Comparison of ENCODE assay signal across 8 mouse cellular contexts in the genomic region with DNA sequence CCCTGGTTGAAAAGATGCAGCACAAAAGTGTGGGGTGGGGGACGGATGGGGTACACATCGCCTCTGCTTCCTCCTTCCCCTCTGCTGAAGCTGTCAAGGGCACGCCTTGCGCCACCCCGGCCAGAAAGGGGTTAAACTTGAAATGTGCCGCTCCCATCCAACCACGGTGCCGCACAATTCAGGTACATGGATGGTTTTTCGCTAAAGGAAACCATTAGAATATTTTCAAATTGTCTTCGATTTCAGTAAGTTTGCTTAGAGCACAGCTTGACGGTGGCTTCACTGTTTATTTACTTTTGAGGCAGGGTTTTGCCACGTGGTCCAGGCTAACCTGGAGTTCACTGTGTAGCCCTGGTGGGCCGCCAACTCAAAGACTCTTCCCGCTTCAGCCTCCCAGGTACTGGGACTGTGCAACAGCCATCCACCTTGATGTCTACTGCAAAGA. TPM values are rescaled to one million over a fixed set of nuclear protein-coding genes. Genes with fewer than 3 reads are reported as not detected.
DNase-seq lines count a peak whose midpoint lies in the region; ATAC-seq lines count a peak whose summit lies in the region.

Gene Tmem44 (minus strand): TSS at position 95 of the 445 bp plus-strand sequence.

- 5% methylated on average over 14 of the region's 14 CpGs for WGBS in embryonic facial prominence, embryonic 11.5 days
- 15% methylated on average over 14 of the region's 14 CpGs for WGBS in liver, embryonic 12.5 days (ENCODE audit: insufficient replicate concordance)

- peaks cover 4% of the 10 kb centered on the region; the same call in 1 of the 2 replicates for H3K36me3 ChIP-seq in embryonic facial prominence, embryonic 11.5 days (replicated peaks; ENCODE audit: control insufficient read depth, insufficient read depth, low read depth, low read length)
- peaks cover 4% of the 10 kb centered on the region; the same call in 1 of the 2 replicates for H3K36me3 ChIP-seq in liver, embryonic 12.5 days

- no peaks in the 10 kb centered on the region for H3K4me1 ChIP-seq in embryonic facial prominence, embryonic 11.5 days (ENCODE audit: control insufficient read depth, insufficient read depth, low read length)
- H3K4me1 ChIP-seq in liver, embryonic 12.5 days: peaks cover 23% of the 10 kb centered on the region

- peak within 1 kb of the TSS; percentile 74 for H3K4me2 ChIP-seq in embryonic facial prominence, embryonic 11.5 days (ENCODE audit: low read depth, low read length)
- H3K4me2 ChIP-seq in liver, embryonic 12.5 days: peak within 1 kb of the TSS; percentile 98

- peak in 1 of 2 experiments; percentile 15 for DNase-seq in left cerebral cortex, adult 18-20 months (ENCODE audit: low spot score in 2 of 2)
- DNase-seq in left cerebral cortex, adult 9 months (ENCODE audit: low spot score in 2 of 2): no peak
- DNase-seq in embryonic facial prominence, embryonic 11.5 days (ENCODE audit: low spot score): peak; percentile 64
- DNase-seq in retina, embryonic 14.5 days (ENCODE audit: low spot score): no peak
- DNase-seq in gastrocnemius, adult 8-10 months (ENCODE audit: low spot score in 2 of 2): no peak
- DNase-seq in cerebellum, postnatal 25 days: no peak

- peak within 1 kb of the TSS; percentile 92 for H3K9ac ChIP-seq in embryonic facial prominence, embryonic 11.5 days (replicated peaks; ENCODE audit: low read length)
- H3K9ac ChIP-seq in liver, embryonic 12.5 days: peak within 1 kb of the TSS; percentile 74

- no peak within 1 kb of the TSS for H3K27ac ChIP-seq in embryonic facial prominence, embryonic 11.5 days (replicated peaks; ENCODE audit: low read depth, low read length)
- no peak within 1 kb of the TSS for H3K27ac ChIP-seq in liver, embryonic 12.5 days

- H3K4me3 ChIP-seq in embryonic facial prominence, embryonic 11.5 days (ENCODE audit: low read depth, low read length): peak within 1 kb of the TSS; percentile 57
- peak within 1 kb of the TSS; percentile 67 for H3K4me3 ChIP-seq in liver, embryonic 12.5 days

- no peaks in the 10 kb centered on the region for H3K27me3 ChIP-seq in embryonic facial prominence, embryonic 11.5 days (ENCODE audit: control insufficient read depth, insufficient read depth, low read length)
- peaks cover 66% of the 10 kb centered on the region for H3K27me3 ChIP-seq in liver, embryonic 12.5 days (replicated peaks)

- peak; percentile 67 for ATAC-seq in embryonic facial prominence, embryonic 11.5 days (replicated peaks; ENCODE audit: insufficient number of reproducible peaks, low FRiP score, low TSS enrichment, low read depth)
- peak; percentile 34 to 44; a peak in 3 of 4 replicates for ATAC-seq in hematopoietic stem cell, adult 5-6 weeks (replicated peaks in 1 of 2; ENCODE audit: insufficient read depth in 1 of 2, low FRiP score in 2 of 2, low TSS enrichment in 1 of 2, low read depth in 1 of 2, poor library complexity in 2 of 2, severe bottlenecking in 2 of 2)
- ATAC-seq in liver, embryonic 12.5 days: peak; percentile 59

- H3K9me3 ChIP-seq in embryonic facial prominence, embryonic 11.5 days (replicated peaks; ENCODE audit: control insufficient read depth, low read length): no peaks in the 10 kb centered on the region
- H3K9me3 ChIP-seq in liver, embryonic 12.5 days (replicated peaks): no peaks in the 10 kb centered on the region

RNA-seq across cellular contexts. Expression of gene Tmem44, which starts in this region (rescaled TPM):
- 10 to 100 TPM; 60.4 to 64.9 TPM for total RNA-seq in left cerebral cortex, adult 18-20 months (2021)
- 24.3 and 24.7 TPM in 2 replicates for polyA plus RNA-seq in embryonic facial prominence, embryonic 11.5 days (2014; fragmentation: Nextera tagmentation; extraction: Ambion mirVana)
- 3.8 and 6.6 TPM in 2 replicates for total RNA-seq in hematopoietic stem cell, adult 5-6 weeks (2017)
- 1.5 and 1.7 TPM in 2 replicates for polyA plus RNA-seq in liver, embryonic 12.5 days (2016; fragmentation: Nextera tagmentation; extraction: Ambion mirVana)
- 1 to 10 TPM in 3 of 4 experiments, under 1 TPM in 1; 0.82 to 1.6 (median 1.3) TPM for total RNA-seq in gastrocnemius, adult 8-10 months (2022)
